Mouse (Mus musculus) liver, adult 10 weeks (tissue): ENCODE measurements around the gene Krtap1-3. TPM values are rescaled to one million over a fixed set of nuclear protein-coding genes. Genes with fewer than 3 reads are reported as not detected.

Source experiments
- polyA plus RNA-seq: library from polyadenylated mRNA; stranded (reverse); fragments of 350-450 nt; fragmentation: Illumina TruSeq; extraction: RNeasy Lipid Tissue Mini Kit (QIAGEN cat#74804); gene quantifications from one replicate; pipeline ENCODE4 v1.2.3, GENCODE M21; 2014; ENCODE audit warnings: low read depth, low replicate concordance

Krtap1-3 gene
- polyA plus RNA-seq = not detected

GRCm38 (mm10) chr11:99590981-99591380 is at the start of gene Krtap1-3:
Gene Krtap1-3 (minus strand): TSS chr11:99591339.

DNA sequence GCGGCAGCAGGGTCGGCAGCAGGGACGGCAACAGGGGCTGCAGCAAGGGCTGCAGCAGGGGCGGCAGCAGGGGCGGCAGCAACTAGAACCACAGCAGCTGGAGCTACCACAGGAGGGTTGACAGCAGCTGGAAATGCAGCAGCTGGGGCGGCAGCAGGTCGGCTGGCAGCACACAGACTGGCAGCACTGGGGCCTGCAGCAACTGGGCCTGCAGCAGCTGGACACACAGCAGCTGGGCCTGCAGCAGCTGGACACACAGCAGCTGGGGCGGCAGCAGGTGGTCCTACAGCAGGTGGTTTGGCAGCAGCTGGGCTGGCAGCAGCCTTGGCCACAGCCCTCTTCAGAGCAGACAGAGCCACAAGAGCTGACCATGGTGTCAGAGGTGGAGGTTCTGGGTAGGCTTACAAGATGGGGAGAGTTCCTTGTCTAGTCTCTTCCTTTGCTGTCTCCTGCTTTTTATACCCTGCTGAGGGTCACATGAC is 43.6 kb upstream of the Krtap1-3 start, which contains the start of gene Krtap4-2:
Gene Krtap4-2 (minus strand): TSS at position 432 of the 482 bp plus-strand sequence.

GRCm38 (mm10) chr11:99628138-99628537 is 37.0 kb upstream of the Krtap1-3 start, which contains the start of gene Krtap4-1:
Gene Krtap4-1 (minus strand): TSS chr11:99628238.

GRCm38 (mm10) chr11:99620335-99620734 is 29.2 kb upstream of the Krtap1-3 start, which contains the start of gene Gm11562:
Gene Gm11562 (minus strand): TSS chr11:99620435.

GRCm38 (mm10) chr11:99614796-99615363 is 23.7 kb upstream of the Krtap1-3 start, which contains the start of gene Krtap2-4:
Gene Krtap2-4 (minus strand): TSS chr11:99614846.

DNA sequence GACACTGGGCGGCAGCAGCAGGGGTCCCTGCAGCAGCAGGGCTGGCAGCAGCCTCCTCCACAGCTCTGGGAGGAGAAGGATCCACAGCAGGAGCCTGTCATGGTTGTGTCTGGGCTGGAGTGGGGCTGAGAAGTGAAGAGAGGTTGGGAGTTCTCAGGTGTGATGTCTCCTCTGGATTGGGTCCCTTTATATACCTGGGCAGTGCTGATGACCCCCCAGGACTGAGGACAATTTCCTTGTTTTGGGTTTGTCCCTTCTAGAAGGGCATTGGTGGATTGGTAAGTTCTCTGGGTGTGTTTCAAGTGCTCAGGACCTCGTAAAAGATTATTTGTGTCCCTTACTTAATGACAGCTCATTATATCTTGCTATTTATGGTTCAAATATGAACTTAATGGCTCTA is 18.9 kb upstream of the Krtap1-3 start, which contains the start of gene Gm11937:
Gene Gm11937 (minus strand): TSS at position 101 of the 400 bp plus-strand sequence.

GRCm38 (mm10) chr11:99603208-99603607 is 12.1 kb upstream of the Krtap1-3 start, which contains the start of gene Gm11938:
Gene Gm11938 (minus strand): TSS chr11:99603308.

DNA sequence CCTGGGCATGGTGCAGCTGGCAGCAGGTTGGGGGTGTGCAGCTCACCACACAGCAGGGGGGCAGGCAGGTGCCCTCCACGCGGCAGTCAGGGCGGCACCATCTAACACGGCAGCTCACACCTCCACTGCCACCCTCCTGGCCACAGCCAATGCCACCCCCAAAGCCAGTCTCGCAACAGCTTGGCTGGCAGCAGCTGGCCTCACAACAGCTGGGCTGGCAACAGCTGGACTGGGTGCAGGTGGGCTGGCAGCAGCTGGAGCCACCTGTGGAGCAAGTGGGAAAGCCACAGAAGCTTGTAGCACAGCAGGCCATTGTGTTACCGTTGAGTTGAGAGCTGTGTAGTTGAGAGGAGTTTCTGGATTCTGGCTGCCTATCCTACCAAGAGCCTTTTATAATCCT is 6.6 kb upstream of the Krtap1-3 start, which contains the start of gene Krtap9-3:
Gene Krtap9-3 (minus strand): TSS at position 364 of the 400 bp plus-strand sequence.

GRCm38 (mm10) chr11:99583245-99583704 is 7.9 kb downstream of the Krtap1-3 start, which contains the start of gene Krtap1-4:
Gene Krtap1-4 (minus strand): TSS chr11:99583654.

DNA sequence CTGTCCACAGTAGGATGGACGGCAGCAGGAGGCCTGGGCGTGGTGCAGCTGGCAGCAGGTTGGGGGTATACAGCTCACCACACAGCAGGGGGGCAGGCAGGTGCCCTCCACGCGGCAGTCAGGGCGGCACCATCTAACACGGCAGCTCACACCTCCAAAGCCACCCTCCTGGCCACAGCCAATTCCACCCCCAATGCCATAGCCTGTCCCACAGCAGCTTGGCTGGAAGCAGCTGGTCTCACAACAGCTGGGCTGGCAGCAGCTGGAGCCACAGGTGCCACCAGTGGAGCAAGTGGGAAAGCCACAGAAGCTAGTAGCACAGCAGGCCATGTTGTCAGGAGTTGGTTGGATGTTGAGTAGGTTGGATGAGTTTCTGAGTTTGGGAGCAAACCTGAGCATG is 10.5 kb downstream of the Krtap1-3 start, which contains the start of gene Krtap1-5:
Gene Krtap1-5 (minus strand): TSS at position 381 of the 400 bp plus-strand sequence.

DNA sequence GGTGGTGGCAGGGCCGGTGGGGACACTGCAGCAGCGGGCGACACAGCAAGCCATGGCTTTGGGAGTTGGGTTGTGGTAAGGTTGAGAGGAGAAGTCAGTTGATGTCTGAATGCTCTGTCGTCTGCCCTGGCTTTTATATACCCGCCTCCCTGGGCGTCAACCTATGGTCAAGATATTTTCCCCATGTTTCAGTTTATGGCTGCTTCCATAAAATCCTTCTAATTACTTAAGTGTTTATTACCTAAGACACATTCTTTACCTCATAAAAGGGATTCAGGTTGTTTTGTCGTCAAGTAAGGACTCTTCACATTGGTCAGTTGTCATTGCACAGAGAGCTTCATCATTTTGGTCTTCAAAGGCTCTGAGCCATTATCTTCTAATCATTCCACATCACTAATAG is 24.6 kb downstream of the Krtap1-3 start, which contains the start of gene Krtap3-1:
Gene Krtap3-1 (minus strand): TSS at position 101 of the 400 bp plus-strand sequence.

GRCm38 (mm10) chr11:99559366-99559765 is 31.8 kb downstream of the Krtap1-3 start, which contains the start of gene Gm11939:
Gene Gm11939 (minus strand): TSS chr11:99559466.

DNA sequence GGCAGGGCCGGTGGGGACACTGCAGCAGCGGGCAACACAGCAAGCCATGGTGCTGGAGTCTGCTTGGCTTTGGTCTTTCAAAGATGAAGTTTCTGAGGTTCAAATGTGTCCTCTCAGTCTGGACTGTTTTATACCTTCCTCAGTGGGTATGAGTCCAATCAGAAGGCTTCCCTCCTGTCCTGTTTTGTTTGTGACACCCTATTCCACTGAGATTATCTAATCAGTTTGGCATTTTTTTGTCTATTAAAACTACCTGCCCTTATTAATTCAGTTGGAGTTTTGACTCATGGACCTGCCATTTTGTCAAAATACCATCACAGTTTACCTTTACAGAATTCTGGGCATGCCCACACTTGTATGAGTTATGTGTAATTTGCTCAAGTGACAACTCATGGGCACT is 34.4 kb downstream of the Krtap1-3 start, which contains the start of gene Krtap3-2:
Gene Krtap3-2 (minus strand): TSS at position 101 of the 400 bp plus-strand sequence.

GRCm38 (mm10) chr11:99550765-99551164 is 40.4 kb downstream of the Krtap1-3 start, which contains the start of gene Krtap3-3:
Gene Krtap3-3 (minus strand): TSS chr11:99550865.

Other genes with a start within 250 kb of the Krtap1-3 start
- not detected for gene Krt27, start 240.2 kb downstream of the Krtap1-3 start, polyA plus RNA-seq
- gene Krt28, start 216.4 kb downstream of the Krtap1-3 start, polyA plus RNA-seq = not detected
- gene Krt10, start 202.0 kb downstream of the Krtap1-3 start, polyA plus RNA-seq = 6.3 TPM
- not detected for gene Krt12, start 169.1 kb downstream of the Krtap1-3 start, polyA plus RNA-seq
- not detected for gene Krt20, start 153.2 kb downstream of the Krtap1-3 start, polyA plus RNA-seq
- 2.0 TPM for gene Krt23, start 98.2 kb downstream of the Krtap1-3 start, polyA plus RNA-seq
- gene Krt39, start 70.0 kb downstream of the Krtap1-3 start, polyA plus RNA-seq = not detected
- not detected for gene Krt40, start 48.2 kb downstream of the Krtap1-3 start, polyA plus RNA-seq
- gene Krtap3-3, start 40.5 kb downstream of the Krtap1-3 start, polyA plus RNA-seq = not detected
- not detected for gene Krtap3-2, start 34.5 kb downstream of the Krtap1-3 start, polyA plus RNA-seq
- gene Gm11939, start 31.9 kb downstream of the Krtap1-3 start, polyA plus RNA-seq = not detected
- not detected for gene Krtap3-1, start 24.7 kb downstream of the Krtap1-3 start, polyA plus RNA-seq
- gene Krtap1-5, start 10.3 kb downstream of the Krtap1-3 start, polyA plus RNA-seq = not detected
- not detected for gene Krtap1-4, start 7.7 kb downstream of the Krtap1-3 start, polyA plus RNA-seq
- gene Krtap9-3, start 6.8 kb upstream of the Krtap1-3 start, polyA plus RNA-seq = not detected
- gene Gm11938, start 12.0 kb upstream of the Krtap1-3 start, polyA plus RNA-seq = not detected
- not detected for gene Gm11937, start 18.9 kb upstream of the Krtap1-3 start, polyA plus RNA-seq
- gene Krtap2-4, start 23.5 kb upstream of the Krtap1-3 start, polyA plus RNA-seq = not detected
- not detected for gene Gm11562, start 29.1 kb upstream of the Krtap1-3 start, polyA plus RNA-seq
- gene Krtap4-1, start 36.9 kb upstream of the Krtap1-3 start, polyA plus RNA-seq = not detected
- not detected for gene Krtap4-2, start 43.7 kb upstream of the Krtap1-3 start, polyA plus RNA-seq
- gene Krtap4-7, start 52.8 kb upstream of the Krtap1-3 start, polyA plus RNA-seq = not detected
- not detected for gene Gm11555, start 58.9 kb upstream of the Krtap1-3 start, polyA plus RNA-seq
- gene Gm11563, start 67.6 kb upstream of the Krtap1-3 start, polyA plus RNA-seq = not detected
- gene Krtap4-6, start 74.6 kb upstream of the Krtap1-3 start, polyA plus RNA-seq = not detected
- not detected for gene Gm14190, start 99.4 kb upstream of the Krtap1-3 start, polyA plus RNA-seq
- gene Gm14180, start 143.0 kb upstream of the Krtap1-3 start, polyA plus RNA-seq = not detected
- not detected for gene Gm11595, start 181.6 kb upstream of the Krtap1-3 start, polyA plus RNA-seq
- not detected for gene Krtap4-8, start 189.4 kb upstream of the Krtap1-3 start, polyA plus RNA-seq
- gene Krtap4-9, start 193.9 kb upstream of the Krtap1-3 start, polyA plus RNA-seq = not detected
- not detected for gene Gm11596, start 202.1 kb upstream of the Krtap1-3 start, polyA plus RNA-seq
- gene Gm11569, start 207.6 kb upstream of the Krtap1-3 start, polyA plus RNA-seq = not detected
- gene Gm11554, start 213.1 kb upstream of the Krtap1-3 start, polyA plus RNA-seq = not detected
- gene Krtap4-13, start 218.6 kb upstream of the Krtap1-3 start, polyA plus RNA-seq = not detected
- gene Gm11564, start 224.3 kb upstream of the Krtap1-3 start, polyA plus RNA-seq = not detected
- gene 2300003K06Rik, start 246.7 kb upstream of the Krtap1-3 start, polyA plus RNA-seq = not detected